Mouse (Mus musculus): ENCODE measurements around the gene Wdr70. TPM values are rescaled to one million over a fixed set of nuclear protein-coding genes. Genes with fewer than 3 reads are reported as not detected.

Gene Wdr70
- polyA plus RNA-seq, 1 experiment from 2014 or later = 45.0 TPM

- Histone ChIP-seq H3K9ac (no peak overlapping the region), H3K27me3 (replicated peaks) (no peaks in the 10 kb centered on the region), H3K9me3 (no peaks in the 10 kb centered on the region), H3K4me3 (replicated peaks) (no peak overlapping the region), H3K4me2 (no peak overlapping the region), H3K27ac (no peak overlapping the region), H3K36me3 (0 out of 2 replicates have a peak, but pooled peaks cover 5% of the 10 kb centered on the region), H3K4me1 (no peaks in the 10 kb centered on the region)
- 80% methylated on average over 8 of the region's 8 CpGs for WGBS
- no peak for ATAC-seq (ENCODE audit: insufficient read depth, low FRiP score, low read depth)
Observed at GRCm38 (mm10) chr15:7974368-7974767, 124.6 kb downstream of the Wdr70 start.

- Histone ChIP-seq H3K9ac (no peak overlapping the region), H3K4me3 (replicated peaks) (no peak overlapping the region), H3K27ac (no peak overlapping the region), H3K27me3 (replicated peaks) (no peaks in the 10 kb centered on the region), H3K36me3 (0 out of 2 replicates have a peak, but pooled peaks cover 5% of the 10 kb centered on the region), H3K4me1 (no peaks in the 10 kb centered on the region), H3K9me3 (no peaks in the 10 kb centered on the region), H3K4me2 (no peak overlapping the region)
- 82% methylated on average over 5 of the region's 5 CpGs for WGBS
- ATAC-seq (ENCODE audit: insufficient read depth, low FRiP score, low read depth) = no peak
Observed at GRCm38 (mm10) chr15:7972528-7972927, 126.5 kb downstream of the Wdr70 start.

GRCm38 (mm10) chr15:7962786-7963185 lies 136.2 kb downstream of the Wdr70 start:
- Histone ChIP-seq H3K4me3 (replicated peaks) (no peak overlapping the region), H3K9ac (no peak overlapping the region), H3K4me2 (no peak overlapping the region), H3K36me3 (no peaks in the 10 kb centered on the region), H3K9me3 (no peaks in the 10 kb centered on the region), H3K27ac (no peak overlapping the region), H3K4me1 (no peaks in the 10 kb centered on the region), H3K27me3 (replicated peaks) (no peaks in the 10 kb centered on the region)
- WGBS = 82% methylated on average over 6 of the region's 6 CpGs
- ATAC-seq (ENCODE audit: insufficient read depth, low FRiP score, low read depth) = no peak

DNA sequence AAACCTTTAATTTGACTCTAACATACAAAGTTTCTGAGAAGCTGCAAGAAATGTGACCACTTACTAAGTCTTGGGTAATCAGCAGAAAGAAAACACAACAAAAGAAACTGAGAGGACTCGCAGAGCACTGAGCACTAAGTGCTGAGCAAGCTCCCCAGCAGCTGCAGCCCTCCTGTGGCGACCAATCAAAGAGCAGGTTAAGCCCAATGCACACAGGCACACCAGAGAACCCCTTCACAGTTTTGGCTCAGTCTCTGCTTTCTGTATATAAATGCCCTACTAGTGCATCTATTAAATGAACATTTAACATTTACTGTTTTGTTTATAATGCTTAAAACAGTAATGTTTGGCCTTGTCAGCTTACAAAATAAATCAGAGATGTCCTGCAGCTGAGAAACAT lies 137.5 kb downstream of the Wdr70 start:
- no peaks in the 10 kb centered on the region for H3K36me3 ChIP-seq
- ATAC-seq (ENCODE audit: insufficient read depth, low FRiP score, low read depth) = no peak
- no peaks in the 10 kb centered on the region for H3K4me1 ChIP-seq
- H3K9ac ChIP-seq = no peak overlapping the region
- no peaks in the 10 kb centered on the region for H3K9me3 ChIP-seq
- H3K27me3 ChIP-seq (replicated peaks) = no peaks in the 10 kb centered on the region
- no peak overlapping the region for H3K27ac ChIP-seq
- H3K4me2 ChIP-seq = no peak overlapping the region
- 29% methylated on average over 2 of the region's 2 CpGs for WGBS
- no peak overlapping the region for H3K4me3 ChIP-seq (replicated peaks)

DNA sequence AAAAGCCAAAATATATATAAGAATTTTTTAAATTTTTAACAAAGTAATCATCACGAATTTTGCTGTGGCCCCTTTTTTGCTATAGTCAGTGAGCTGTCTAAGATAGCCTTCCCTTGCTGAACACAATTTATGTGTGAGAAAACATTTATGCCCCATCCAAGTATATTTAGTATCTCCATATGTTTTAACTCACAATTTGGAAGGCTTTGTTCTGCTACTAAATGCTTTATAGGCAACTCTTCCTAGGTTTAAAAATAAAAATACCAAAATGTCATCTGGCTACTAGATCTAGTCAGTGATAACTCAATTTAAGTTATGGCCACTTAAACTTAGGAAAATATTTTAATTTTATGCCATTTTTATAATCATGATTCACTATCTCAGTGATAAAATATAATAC lies 142.1 kb downstream of the Wdr70 start:
- H3K36me3 ChIP-seq = no peaks in the 10 kb centered on the region
- no peak overlapping the region for H3K4me3 ChIP-seq (replicated peaks)
- H3K9ac ChIP-seq = no peak overlapping the region
- no peak overlapping the region for H3K27ac ChIP-seq
- WGBS = 86% methylated on average over 1 of the region's 1 CpGs
- no peak overlapping the region for H3K4me2 ChIP-seq
- ATAC-seq (ENCODE audit: insufficient read depth, low FRiP score, low read depth) = no peak
- H3K4me1 ChIP-seq = no peaks in the 10 kb centered on the region
- no peaks in the 10 kb centered on the region for H3K9me3 ChIP-seq
- no peaks in the 10 kb centered on the region for H3K27me3 ChIP-seq (replicated peaks)

DNA sequence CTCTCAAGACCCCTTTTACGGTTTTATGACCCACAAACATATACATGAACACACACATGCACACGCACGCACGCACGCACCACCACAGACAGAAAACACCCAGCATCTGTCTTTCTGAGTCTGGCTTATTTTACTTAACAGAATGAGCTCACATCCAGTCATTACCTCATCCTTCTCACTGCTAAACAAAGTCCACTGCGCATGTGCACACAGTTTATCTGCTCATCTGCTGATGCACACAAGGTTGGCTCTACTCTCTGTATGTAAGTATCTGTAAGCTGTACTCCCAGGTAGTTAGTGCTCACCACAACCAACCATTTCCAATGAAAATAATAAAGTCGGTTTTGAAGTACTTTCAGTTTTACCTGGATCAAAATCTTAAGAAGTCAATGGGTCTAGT lies 148.4 kb downstream of the Wdr70 start:
- H3K4me2 ChIP-seq = no peak overlapping the region
- H3K27me3 ChIP-seq (replicated peaks) = no peaks in the 10 kb centered on the region
- no peaks in the 10 kb centered on the region for H3K4me1 ChIP-seq
- H3K27ac ChIP-seq = no peak overlapping the region
- H3K4me3 ChIP-seq (replicated peaks) = no peak overlapping the region
- no peak for ATAC-seq (ENCODE audit: insufficient read depth, low FRiP score, low read depth)
- H3K9me3 ChIP-seq = no peaks in the 10 kb centered on the region
- H3K36me3 ChIP-seq = no peaks in the 10 kb centered on the region
- 87% methylated on average over 7 of the region's 7 CpGs for WGBS
- H3K9ac ChIP-seq = no peak overlapping the region

GRCm38 (mm10) chr15:7941690-7942089 lies 157.3 kb downstream of the Wdr70 start:
- Histone ChIP-seq H3K9me3 (no peaks in the 10 kb centered on the region), H3K4me1 (no peaks in the 10 kb centered on the region), H3K4me3 (replicated peaks) (no peak overlapping the region), H3K4me2 (no peak overlapping the region), H3K27ac (no peak overlapping the region), H3K9ac (no peak overlapping the region), H3K27me3 (replicated peaks) (no peaks in the 10 kb centered on the region), H3K36me3 (no peaks in the 10 kb centered on the region)
- WGBS = 54% methylated on average over 3 of the region's 3 CpGs
- no peak for ATAC-seq (ENCODE audit: insufficient read depth, low FRiP score, low read depth)

- Histone ChIP-seq H3K4me2 (no peak overlapping the region), H3K36me3 (no peaks in the 10 kb centered on the region), H3K9ac (no peak overlapping the region), H3K27ac (no peak overlapping the region), H3K9me3 (no peaks in the 10 kb centered on the region), H3K4me1 (peaks cover 3% of the 10 kb centered on the region; the same call in 1 of the 2 replicates), H3K4me3 (replicated peaks) (no peak overlapping the region), H3K27me3 (replicated peaks) (no peaks in the 10 kb centered on the region)
- no peak for ATAC-seq (ENCODE audit: insufficient read depth, low FRiP score, low read depth)
- 68% methylated on average over 7 of the region's 7 CpGs for WGBS
Observed at GRCm38 (mm10) chr15:7935571-7936165, 163.3 kb downstream of the Wdr70 start.

DNA sequence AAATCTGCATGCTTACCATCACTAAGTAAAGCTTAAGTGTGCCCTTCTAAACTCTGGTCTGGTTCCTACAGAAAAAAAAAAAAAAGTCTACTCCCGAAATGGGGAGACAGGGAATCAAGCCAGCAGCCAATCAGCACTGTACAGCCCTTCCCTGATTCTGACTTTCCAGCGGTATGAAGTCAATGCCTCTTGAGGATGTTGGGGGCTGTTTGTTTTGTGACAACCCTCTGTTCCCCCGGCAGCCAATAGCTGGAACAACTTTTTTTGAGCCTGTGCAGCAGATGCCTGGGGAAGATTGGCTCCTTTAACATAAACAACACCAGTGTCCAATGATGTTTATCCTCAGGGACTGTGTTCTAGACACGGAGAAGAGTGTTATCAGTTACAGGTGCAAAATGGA lies 164.4 kb downstream of the Wdr70 start:
- Histone ChIP-seq H3K4me1 (peaks cover 3% of the 10 kb centered on the region; the same call in 1 of the 2 replicates), H3K4me3 (replicated peaks) (no peak overlapping the region), H3K27ac (no peak overlapping the region), H3K27me3 (replicated peaks) (no peaks in the 10 kb centered on the region), H3K36me3 (no peaks in the 10 kb centered on the region), H3K9ac (no peak overlapping the region), H3K9me3 (no peaks in the 10 kb centered on the region), H3K4me2 (no peak overlapping the region)
- WGBS = 37% methylated on average over 4 of the region's 4 CpGs
- no peak for ATAC-seq (ENCODE audit: insufficient read depth, low FRiP score, low read depth)

GRCm38 (mm10) chr15:7934105-7934504 lies 164.9 kb downstream of the Wdr70 start:
- Histone ChIP-seq H3K36me3 (no peaks in the 10 kb centered on the region), H3K9me3 (no peaks in the 10 kb centered on the region), H3K27ac (no peak overlapping the region), H3K4me3 (replicated peaks) (no peak overlapping the region), H3K9ac (no peak overlapping the region), H3K4me2 (no peak overlapping the region), H3K27me3 (replicated peaks) (no peaks in the 10 kb centered on the region), H3K4me1 (peaks cover 3% of the 10 kb centered on the region; the same call in 1 of the 2 replicates)
- 43% methylated on average over 16 of the region's 16 CpGs for WGBS
- no peak for ATAC-seq (ENCODE audit: insufficient read depth, low FRiP score, low read depth)

DNA sequence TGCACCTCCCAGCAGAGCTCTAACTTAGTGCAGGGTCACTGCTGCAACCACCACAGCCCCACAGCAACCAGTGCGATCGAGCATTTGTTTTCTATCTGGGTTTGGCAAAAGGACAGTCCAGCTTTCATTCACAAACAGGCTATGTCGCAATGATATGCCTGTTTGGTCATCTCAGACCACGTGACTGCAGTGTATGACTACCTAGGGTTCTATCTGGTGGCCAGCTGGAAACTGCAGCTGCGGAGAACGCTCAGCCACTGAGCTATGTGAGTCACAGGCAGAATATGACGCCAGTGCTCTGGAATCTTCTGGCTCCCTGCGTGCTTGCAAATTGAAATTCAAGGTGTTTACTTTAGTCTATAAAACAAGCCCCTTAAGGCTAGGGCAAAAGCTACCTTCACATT lies 167.4 kb downstream of the Wdr70 start:
- no peak overlapping the region for H3K27ac ChIP-seq
- no peaks in the 10 kb centered on the region for H3K36me3 ChIP-seq
- H3K4me1 ChIP-seq = peaks cover 3% of the 10 kb centered on the region; the same call in 1 of the 2 replicates
- no peak overlapping the region for H3K4me3 ChIP-seq (replicated peaks)
- ATAC-seq (ENCODE audit: insufficient read depth, low FRiP score, low read depth) = peak; percentile 76
- H3K9me3 ChIP-seq = no peaks in the 10 kb centered on the region
- WGBS = 48% methylated on average over 8 of the region's 8 CpGs
- H3K9ac ChIP-seq = no peak overlapping the region
- no peaks in the 10 kb centered on the region for H3K27me3 ChIP-seq (replicated peaks)
- H3K4me2 ChIP-seq = no peak overlapping the region

- Histone ChIP-seq H3K9me3 (no peaks in the 10 kb centered on the region), H3K4me2 (no peak overlapping the region), H3K27ac (no peak overlapping the region), H3K4me3 (replicated peaks) (no peak overlapping the region), H3K27me3 (replicated peaks) (no peaks in the 10 kb centered on the region), H3K4me1 (no peaks in the 10 kb centered on the region), H3K36me3 (no peaks in the 10 kb centered on the region), H3K9ac (no peak overlapping the region)
- ATAC-seq (ENCODE audit: insufficient read depth, low FRiP score, low read depth) = no peak
- 95% methylated on average over 4 of the region's 4 CpGs for WGBS
Observed at GRCm38 (mm10) chr15:7925382-7925781, 173.6 kb downstream of the Wdr70 start.

DNA sequence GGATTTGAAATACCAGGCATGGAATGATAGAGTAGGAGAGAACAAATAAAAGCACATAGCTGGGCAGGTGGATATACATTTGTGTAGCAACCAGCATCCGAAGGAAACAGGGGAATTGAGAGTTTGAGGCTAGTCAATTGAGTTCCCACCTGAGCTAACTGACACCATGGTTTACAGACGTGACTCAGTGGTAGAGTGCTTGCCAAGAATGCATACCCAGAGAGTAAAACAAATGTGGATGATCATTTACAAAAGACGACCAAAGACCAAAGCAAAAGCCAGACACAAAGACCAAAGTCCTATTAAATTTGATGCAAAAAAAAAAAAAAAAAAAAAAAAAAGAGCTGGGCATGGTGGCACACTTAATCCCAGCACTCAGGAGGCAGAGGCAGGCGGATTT lies 175.7 kb downstream of the Wdr70 start:
- 88% methylated on average over 4 of the region's 4 CpGs for WGBS
- no peak overlapping the region for H3K9ac ChIP-seq
- no peak for ATAC-seq (ENCODE audit: insufficient read depth, low FRiP score, low read depth)
- no peaks in the 10 kb centered on the region for H3K27me3 ChIP-seq (replicated peaks)
- H3K4me1 ChIP-seq = no peaks in the 10 kb centered on the region
- H3K4me2 ChIP-seq = no peak overlapping the region
- H3K36me3 ChIP-seq = no peaks in the 10 kb centered on the region
- no peak overlapping the region for H3K27ac ChIP-seq
- no peaks in the 10 kb centered on the region for H3K9me3 ChIP-seq
- H3K4me3 ChIP-seq (replicated peaks) = no peak overlapping the region

Data from stomach, embryonic 15.5 days (tissue).